Mouse (Mus musculus): ENCODE data around the gene H1foo.

GRCm38 (mm10) chr6:115983306-115984038 lies 38.7 kb downstream of the H1foo start:
- no peak for TF ChIP-seq POLR2A (IDR thresholded peaks at IDR 0.05; ENCODE audit: control insufficient read depth, low read depth, low read length)
- TF ChIP-seq CTCF (IDR thresholded peaks at IDR 0.05; ENCODE audit: control insufficient read depth, insufficient read depth, insufficient replicate concordance, low read depth, low read length), result no peak
